Mouse (Mus musculus) intestine, embryonic 14.5 days (tissue): ENCODE results near the gene Pcdh8. TPM values are rescaled to one million over a fixed set of nuclear protein-coding genes. Genes with fewer than 3 reads are reported as not detected.

Source experiments
- ATAC-seq: fragments of 200-750 bp; cut with Nextera tagmentation; replicated peaks from 2 replicates; pipeline ENCODE4 v1.8.0; 2017; ENCODE audit warnings: low read depth, moderate number of reproducible peaks, moderate TSS enrichment, moderate library complexity; ENCODE audit not compliant: low FRiP score, low TSS enrichment
- DNase-seq: peaks from one replicate; pipeline ENCODE4 v3.0.0-alpha.2; 2018; ENCODE audit warnings: low spot score
- H3K27ac ChIP-seq: fragments of 300-500 bp; sonication (generic); 2 replicates; pipeline ENCODE4 v1.5.1; 2014; ENCODE audit warnings: low read depth, mild to moderate bottlenecking, control low read depth
- H3K27me3 ChIP-seq: fragments of 300-500 bp; sonication (generic); replicated peaks from 2 replicates; pipeline ENCODE4 v1.6.1; 2014; ENCODE audit warnings: low read length, control low read depth; ENCODE audit not compliant: control insufficient read depth, insufficient read depth
- H3K36me3 ChIP-seq: fragments of 300-500 bp; sonication (generic); 2 replicates; pipeline ENCODE4 v1.6.1; 2014; ENCODE audit warnings: low read length, control low read depth; ENCODE audit not compliant: control insufficient read depth, insufficient read depth
- H3K4me1 ChIP-seq: fragments of 300-500 bp; sonication (generic); replicated peaks from 2 replicates; pipeline ENCODE4 v1.6.1; 2014; ENCODE audit warnings: low read length, control low read depth, mixed read lengths; ENCODE audit not compliant: control insufficient read depth, insufficient read depth
- H3K4me2 ChIP-seq: fragments of 300-500 bp; sonication (generic); 2 replicates; pipeline ENCODE4 v1.6.1; 2014; ENCODE audit warnings: low read length
- H3K4me3 ChIP-seq: fragments of 300-500 bp; sonication (generic); 2 replicates; pipeline ENCODE4 v1.5.1; 2014; ENCODE audit warnings: low read depth, low read length, control low read depth, mixed read lengths
- H3K9ac ChIP-seq: fragments of 300-500 bp; sonication (generic); 2 replicates; pipeline ENCODE4 v1.6.1; 2014; ENCODE audit warnings: mild to moderate bottlenecking, low read length
- H3K9me3 ChIP-seq: fragments of 300-500 bp; sonication (generic); 2 replicates; pipeline ENCODE4 v1.6.1; 2016; ENCODE audit warnings: low read length, control low read depth; ENCODE audit not compliant: control insufficient read depth
- WGBS: fragments of 180-500 bp; shearing (Covaris S2); extraction: QIAGEN DNeasy Blood & Tissue Kit; methylation state at CpG from one replicate; pipeline ENCODE4 v1.1.7; 2014; 5-methylcytosine and 5-hydroxymethylcytosine counted together
- polyA plus RNA-seq: library from polyadenylated mRNA; unstranded; fragments of >200 nt; fragmentation: Nextera tagmentation; extraction: Ambion mirVana; gene quantifications from 2 replicates; pipeline ENCODE4 v1.2.1, GENCODE M21; 2014

Pcdh8 gene
- polyA plus RNA-seq, 1 experiment from 2014 or later = 0.19 TPM

GRCm38 (mm10) chr14:79768076-79768830 is 2.9 kb downstream of the Pcdh8 start:
- Histone ChIP-seq H3K9ac (no peak overlapping the region), H3K27ac (no peak overlapping the region), H3K36me3 (no peaks in the 10 kb centered on the region), H3K4me1 (peaks cover 8% of the 10 kb centered on the region; the same call in 1 of the 2 replicates), H3K27me3 (peaks cover 80% of the 10 kb centered on the region), H3K9me3 (no peaks in the 10 kb centered on the region), H3K4me3 (peak overlapping the region; percentile 19), H3K4me2 (peak overlapping the region; percentile 22; the same call in 1 of the 2 replicates)
- 3% methylated on average over 43 of the region's 59 CpGs for WGBS
- DNase-seq (no peak), ATAC-seq (no peak)

GRCm38 (mm10) chr14:79767601-79768000 is 3.5 kb downstream of the Pcdh8 start:
- no peak for DNase-seq
- 10% methylated on average over 11 of the region's 11 CpGs for WGBS

GRCm38 (mm10) chr14:79765196-79765765 is 5.8 kb downstream of the Pcdh8 start:
- Histone ChIP-seq H3K4me2 (no peak overlapping the region), H3K4me3 (no peak overlapping the region), H3K4me1 (peaks cover 4% of the 10 kb centered on the region; the same call in 1 of the 2 replicates), H3K27me3 (peaks cover 53% of the 10 kb centered on the region), H3K9me3 (no peaks in the 10 kb centered on the region), H3K27ac (no peak overlapping the region), H3K9ac (no peak overlapping the region), H3K36me3 (no peaks in the 10 kb centered on the region)
- WGBS = 76% methylated on average over 6 of the region's 6 CpGs
- DNase-seq = no peak
- no peak for ATAC-seq

More at GRCm38 (mm10) chr14:79767601-79768000, 3.5 kb downstream of the Pcdh8 start:
- H3K9me3 ChIP-seq = no peaks in the 10 kb centered on the region
- no peaks in the 10 kb centered on the region for H3K36me3 ChIP-seq
- H3K9ac ChIP-seq = no peak overlapping the region
- no peak overlapping the region for H3K4me2 ChIP-seq
- peaks cover 8% of the 10 kb centered on the region; the same call in 1 of the 2 replicates for H3K4me1 ChIP-seq
- no peak overlapping the region for H3K4me3 ChIP-seq
- no peak overlapping the region for H3K27ac ChIP-seq
- no peak for ATAC-seq
- H3K27me3 ChIP-seq = peaks cover 73% of the 10 kb centered on the region

GRCm38 (mm10) chr14:79754601-79755222 is 16.4 kb downstream of the Pcdh8 start:
- DNase-seq = no peak
- WGBS = 57% methylated on average over 13 of the region's 13 CpGs

GRCm38 (mm10) chr14:79754157-79754556 is 17.0 kb downstream of the Pcdh8 start:
- WGBS = 41% methylated on average over 3 of the region's 3 CpGs
- H3K4me1 ChIP-seq = no peaks in the 10 kb centered on the region
- no peak for DNase-seq

More at GRCm38 (mm10) chr14:79754601-79755222, 16.4 kb downstream of the Pcdh8 start:
- no peaks in the 10 kb centered on the region for H3K27me3 ChIP-seq
- no peak overlapping the region for H3K4me3 ChIP-seq
- H3K9me3 ChIP-seq = no peaks in the 10 kb centered on the region
- H3K9ac ChIP-seq = no peak overlapping the region
- no peaks in the 10 kb centered on the region for H3K36me3 ChIP-seq
- H3K4me2 ChIP-seq = no peak overlapping the region
- no peak for ATAC-seq
- H3K27ac ChIP-seq = no peak overlapping the region
- no peaks in the 10 kb centered on the region for H3K4me1 ChIP-seq

GRCm38 (mm10) chr14:79753733-79754132 is 17.4 kb downstream of the Pcdh8 start:
- H3K4me3 ChIP-seq = no peak overlapping the region
- no peaks in the 10 kb centered on the region for H3K27me3 ChIP-seq
- no peaks in the 10 kb centered on the region for H3K4me1 ChIP-seq
- no peak overlapping the region for H3K4me2 ChIP-seq
- no peak overlapping the region for H3K9ac ChIP-seq
- no peaks in the 10 kb centered on the region for H3K9me3 ChIP-seq
- WGBS = 87% methylated on average over 7 of the region's 7 CpGs
- H3K27ac ChIP-seq = no peak overlapping the region
- no peaks in the 10 kb centered on the region for H3K36me3 ChIP-seq
- ATAC-seq (no peak), DNase-seq (no peak)

More at GRCm38 (mm10) chr14:79754157-79754556, 17.0 kb downstream of the Pcdh8 start:
- Histone ChIP-seq H3K27me3 (no peaks in the 10 kb centered on the region), H3K4me3 (no peak overlapping the region), H3K4me2 (no peak overlapping the region), H3K9ac (no peak overlapping the region), H3K9me3 (no peaks in the 10 kb centered on the region), H3K36me3 (no peaks in the 10 kb centered on the region), H3K27ac (no peak overlapping the region)
- ATAC-seq = no peak

GRCm38 (mm10) chr14:79740515-79740914 is 30.6 kb downstream of the Pcdh8 start:
- WGBS = 86% methylated on average over 3 of the region's 3 CpGs
- H3K36me3 ChIP-seq = no peaks in the 10 kb centered on the region
- ATAC-seq (no peak), DNase-seq (no peak)
- no peaks in the 10 kb centered on the region for H3K4me1 ChIP-seq
- H3K27me3 ChIP-seq = no peaks in the 10 kb centered on the region
- H3K27ac ChIP-seq = no peak overlapping the region
- H3K4me2 ChIP-seq = no peak overlapping the region
- no peaks in the 10 kb centered on the region for H3K9me3 ChIP-seq
- H3K4me3 ChIP-seq = no peak overlapping the region
- no peak overlapping the region for H3K9ac ChIP-seq

GRCm38 (mm10) chr14:79738441-79738840 is 32.7 kb downstream of the Pcdh8 start:
- Histone ChIP-seq H3K9me3 (no peaks in the 10 kb centered on the region), H3K27me3 (no peaks in the 10 kb centered on the region), H3K9ac (no peak overlapping the region), H3K4me3 (no peak overlapping the region), H3K4me2 (no peak overlapping the region), H3K36me3 (no peaks in the 10 kb centered on the region), H3K27ac (no peak overlapping the region), H3K4me1 (no peaks in the 10 kb centered on the region)
- WGBS = 59% methylated on average over 9 of the region's 9 CpGs
- no peak for ATAC-seq
- no peak for DNase-seq
